Mouse (Mus musculus) granulocyte monocyte progenitor cell, adult 5-6 weeks (primary cell): Measurements from ENCODE around the gene Mdh1b. TPM values are rescaled to one million over a fixed set of nuclear protein-coding genes. Genes with fewer than 3 reads are reported as not detected.

Experiments used
- ATAC-seq: replicated peaks from 2 replicates; pipeline ENCODE4 v1.8.0; 2016; ENCODE audit warnings: mild to moderate bottlenecking, moderate TSS enrichment, inconsistent platforms; ENCODE audit not compliant: poor library complexity, severe bottlenecking
- total RNA-seq, 2 experiments: library from RNA; stranded (forward) in 1 of 2; stranded (reverse) in 1 of 2; fragments of 200-712, 200-1000 nt in 1 of 2; fragments of >200 nt in 1 of 2; fragmentation: Nextera tagmentation in 1 of 2; gene quantifications; 2 replicates each; pipeline ENCODE4 v1.2.3; 2014 to 2017

The Mdh1b gene
- total RNA-seq, 2 experiments from 2014 or later, result not detected

GRCm38 (mm10) chr1:63666089-63666488 is 64.0 kb downstream of the Mdh1b start:
- no peak for ATAC-seq

GRCm38 (mm10) chr1:63659591-63659990 is 70.5 kb downstream of the Mdh1b start:
- ATAC-seq, result peak; percentile 70

- ATAC-seq, result peak; percentile 79
These were observed 72.1 kb downstream of the Mdh1b start for GRCm38 (mm10) chr1:63658016-63658415.

Other genes with a start within 250 kb of the Mdh1b start
- gene Gm39653, start 114.3 kb downstream of the Mdh1b start, total RNA-seq (2014; fragmentation: Nextera tagmentation), result not detected in 2 replicates
- not detected in 2 replicates for gene Gm39653, start 114.3 kb downstream of the Mdh1b start, total RNA-seq (2017)
- not detected in 2 replicates for gene Dytn, start 43.4 kb downstream of the Mdh1b start, total RNA-seq (2014; fragmentation: Nextera tagmentation)
- gene Dytn, start 43.4 kb downstream of the Mdh1b start, total RNA-seq (2017), result not detected in 2 replicates
- gene Fastkd2, start 296 bp upstream of the Mdh1b start, total RNA-seq (2014; fragmentation: Nextera tagmentation), result 34.0 and 65.6 TPM in 2 replicates
- gene Fastkd2, start 296 bp upstream of the Mdh1b start, total RNA-seq (2017), result 35.7 and 43.0 TPM in 2 replicates
- gene 4933402D24Rik, start 38.9 kb upstream of the Mdh1b start, total RNA-seq (2014; fragmentation: Nextera tagmentation), result not detected in 2 replicates
- not detected in 2 replicates for gene 4933402D24Rik, start 38.9 kb upstream of the Mdh1b start, total RNA-seq (2017)